Mouse (Mus musculus) mouse trophoblast stem cell (cell line): ENCODE measurements around the gene Serpind1.

Experiments used
- in situ Hi-C, 2 experiments: fragments of 300-500 bp; cut with MseI, MboI; formaldehyde crosslinking; loops; 2 replicates in 1 of 2; 3 replicates in 1 of 2; pipeline ENCODE4 v1.15.1; 2025

Serpind1 gene

DNA sequence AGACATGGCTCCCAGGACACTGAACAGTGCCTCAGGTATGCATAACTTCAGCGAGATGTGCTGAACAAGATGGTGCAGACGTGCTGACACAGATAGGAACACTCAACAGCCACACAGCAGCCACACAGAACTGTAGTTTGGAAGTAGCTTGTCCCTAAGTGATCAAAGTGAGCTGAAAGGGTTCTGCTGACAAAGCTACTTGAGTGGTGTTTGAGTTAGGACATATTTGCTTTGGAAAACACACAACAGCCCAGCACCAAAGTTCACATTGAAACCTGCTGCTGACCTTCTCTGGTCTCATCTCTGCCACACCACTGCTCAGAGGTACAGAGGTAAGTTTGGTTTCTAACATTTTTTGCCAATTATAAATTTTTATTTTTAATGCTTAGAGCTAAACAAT is at the start of gene Serpind1:
Serpind1 (plus strand) TSS at position 256 of the 400 bp plus-strand sequence.
- in situ Hi-C loops = no loop called here

DNA sequence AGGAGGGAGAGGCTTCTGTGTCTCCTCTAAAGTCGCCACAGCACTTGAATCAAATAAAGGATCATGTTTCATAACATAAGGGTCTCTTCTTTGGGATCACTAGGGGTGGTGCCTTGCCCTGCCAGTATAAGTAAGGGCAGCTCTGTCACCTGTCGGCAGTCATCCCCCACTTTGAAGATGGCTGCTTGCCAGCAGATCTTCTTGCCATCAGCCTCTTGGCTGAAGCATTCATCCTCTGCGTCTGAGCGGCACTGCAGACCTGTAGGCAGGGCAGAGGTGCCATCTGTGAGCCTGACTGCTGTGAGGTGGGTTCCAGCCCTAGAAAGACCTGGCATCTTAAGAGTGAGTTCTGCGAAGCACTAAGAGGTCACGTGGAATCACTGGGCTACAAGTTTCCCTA is 48.0 kb upstream of the Serpind1 start:
- in situ Hi-C loops = no loop called here

DNA sequence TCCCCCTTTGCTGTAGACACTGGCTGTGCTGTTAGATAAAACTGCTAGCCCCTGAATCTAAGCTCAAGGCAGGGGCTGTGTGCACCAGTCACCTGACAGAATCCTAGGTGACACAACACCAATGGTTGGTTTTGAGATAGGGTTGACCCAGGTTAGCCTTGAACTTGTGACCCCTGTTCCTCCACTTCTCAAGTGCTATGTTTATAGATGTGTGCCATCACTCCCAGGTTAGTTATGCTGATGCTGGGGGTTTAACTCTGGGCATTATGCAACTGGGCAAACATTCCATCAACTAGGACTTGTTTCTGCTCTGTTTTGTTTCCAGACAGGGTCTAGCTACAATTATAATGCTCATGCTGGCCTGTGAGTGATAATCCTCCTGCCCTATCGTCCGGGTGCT is 44.1 kb upstream of the Serpind1 start:
- in situ Hi-C loops = no loop called here

DNA sequence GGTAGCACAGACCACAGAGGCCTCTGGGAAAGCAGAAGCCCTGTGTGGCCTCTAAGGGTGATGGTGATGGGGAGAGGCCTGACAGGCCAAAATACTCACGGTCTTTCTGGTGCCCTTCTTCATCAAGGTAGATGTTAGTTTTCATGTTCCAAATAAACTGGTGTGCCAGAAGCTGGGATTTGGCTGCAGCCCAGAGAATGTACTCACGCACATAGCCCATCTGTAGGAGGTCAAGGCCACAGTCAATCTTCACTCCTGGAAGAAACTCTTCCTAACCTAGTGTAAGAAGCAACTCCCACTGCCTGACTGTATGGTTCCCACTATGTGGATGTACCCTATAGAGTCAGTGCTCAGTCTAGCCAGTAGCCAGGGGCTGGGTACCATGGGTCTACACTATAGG is 40.2 kb upstream of the Serpind1 start:
- in situ Hi-C loops = no loop called here

DNA sequence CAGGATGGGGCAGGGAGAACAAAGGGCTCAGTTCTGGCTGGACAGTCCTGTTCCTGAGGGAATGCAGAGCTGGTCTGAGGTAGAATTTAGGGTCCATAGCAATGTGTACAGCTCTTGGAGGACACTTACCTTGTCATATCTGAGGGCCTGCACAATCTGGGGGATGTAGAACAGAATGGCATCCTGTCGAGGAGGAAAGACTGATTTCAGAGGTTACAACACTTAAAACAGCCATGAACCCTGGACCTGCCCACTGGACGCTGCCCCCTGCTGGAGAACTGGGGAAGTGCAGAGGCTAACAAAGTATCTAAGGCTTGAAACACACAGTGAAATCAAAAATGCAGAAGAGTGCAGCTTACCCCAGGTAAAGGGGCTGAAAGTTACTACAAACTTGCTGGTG is 38.4 kb upstream of the Serpind1 start:
- in situ Hi-C loops = no loop called here

DNA sequence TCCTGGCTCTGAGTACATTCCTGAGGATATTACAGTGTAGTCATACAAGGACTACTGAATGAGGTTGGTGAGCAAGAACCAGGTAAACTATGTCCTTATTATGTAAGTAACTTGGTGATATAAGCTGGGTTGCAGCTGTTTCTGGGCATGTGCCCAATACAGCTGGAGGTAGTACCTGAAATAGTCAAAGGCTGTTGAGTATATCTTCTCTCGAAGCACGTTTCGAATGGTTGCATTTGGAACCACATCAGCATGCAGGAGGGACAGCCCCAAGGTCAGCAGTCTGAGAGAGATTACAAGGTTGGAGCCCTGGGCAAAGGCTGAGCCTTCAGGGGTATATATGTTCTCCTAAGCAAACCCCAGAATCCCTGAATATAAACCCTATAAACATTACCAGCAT is 30.4 kb upstream of the Serpind1 start:
- in situ Hi-C loops = no loop called here

DNA sequence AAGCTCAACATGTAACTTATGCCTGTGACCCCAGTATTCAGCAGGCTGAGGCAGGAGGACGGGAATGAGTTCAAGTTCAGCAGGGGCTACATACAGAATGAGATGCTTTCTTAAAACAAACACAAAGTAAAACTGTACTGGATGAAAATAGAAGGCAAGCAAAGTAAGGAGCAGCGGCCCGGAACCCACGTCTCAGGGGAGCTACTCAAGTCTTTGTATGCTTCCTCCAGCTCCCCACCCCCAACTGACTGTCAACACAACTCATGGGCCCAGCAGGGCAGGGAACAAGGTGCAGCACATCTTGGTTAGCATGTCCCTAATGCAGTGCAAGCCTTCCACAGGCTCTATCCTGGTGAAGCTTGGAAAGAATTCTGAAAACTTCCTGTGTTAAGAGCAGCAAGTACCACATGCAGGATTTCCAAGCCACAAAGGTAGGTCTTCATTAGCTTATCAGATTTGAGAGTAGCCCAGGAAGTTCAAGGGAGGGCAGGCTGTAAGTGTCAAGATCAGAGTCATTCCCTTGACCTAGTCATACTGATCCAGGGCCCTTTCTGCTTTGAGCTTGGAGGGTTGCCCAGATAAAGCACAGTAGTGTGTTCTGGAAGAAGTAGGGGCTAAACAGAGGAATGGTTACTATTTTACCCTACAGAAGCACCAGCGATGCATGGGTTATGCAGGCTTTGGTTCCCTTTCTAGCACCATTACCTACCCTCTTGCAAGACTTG is 27.5 kb upstream of the Serpind1 start:
- in situ Hi-C loops = no loop called here

DNA sequence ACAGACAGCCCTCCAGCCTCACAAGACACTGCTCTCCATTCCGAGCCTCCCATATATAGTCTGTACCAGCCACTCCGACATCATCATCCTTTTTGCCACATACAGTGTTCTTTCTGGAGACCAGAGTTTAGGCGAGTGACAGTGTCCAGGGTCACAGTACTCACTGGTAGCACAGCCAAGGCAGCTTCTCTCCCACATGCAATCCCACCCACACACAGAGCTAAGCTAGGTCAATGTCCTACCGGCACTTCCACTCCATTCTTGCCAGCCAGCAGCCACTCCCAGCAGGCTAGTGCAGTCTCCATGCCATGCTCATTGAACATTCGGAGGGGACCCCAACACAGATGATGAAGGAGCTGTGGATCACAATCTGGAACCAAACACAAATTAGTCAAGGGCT is 23.7 kb upstream of the Serpind1 start:
- in situ Hi-C loops = no loop called here

DNA sequence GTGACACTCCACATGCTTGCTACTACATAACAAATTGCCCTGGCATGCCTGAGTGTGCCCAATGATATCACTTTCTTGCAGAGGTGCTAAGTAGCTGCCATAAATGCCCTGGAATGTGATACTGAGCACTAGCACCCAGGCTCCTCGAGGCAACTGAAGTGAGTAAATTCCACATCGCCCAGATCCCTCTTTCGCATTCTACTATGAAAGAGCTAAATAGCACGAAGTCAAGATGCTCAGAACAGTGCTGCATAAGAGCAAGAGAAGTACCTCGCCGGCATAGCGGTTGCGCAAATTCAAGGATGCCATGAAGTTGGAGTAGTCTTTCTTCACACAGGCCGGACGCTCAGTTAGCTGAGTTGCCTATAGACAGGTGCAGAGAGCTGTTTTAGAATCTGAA is 22.1 kb upstream of the Serpind1 start:
- in situ Hi-C loops = no loop called here

DNA sequence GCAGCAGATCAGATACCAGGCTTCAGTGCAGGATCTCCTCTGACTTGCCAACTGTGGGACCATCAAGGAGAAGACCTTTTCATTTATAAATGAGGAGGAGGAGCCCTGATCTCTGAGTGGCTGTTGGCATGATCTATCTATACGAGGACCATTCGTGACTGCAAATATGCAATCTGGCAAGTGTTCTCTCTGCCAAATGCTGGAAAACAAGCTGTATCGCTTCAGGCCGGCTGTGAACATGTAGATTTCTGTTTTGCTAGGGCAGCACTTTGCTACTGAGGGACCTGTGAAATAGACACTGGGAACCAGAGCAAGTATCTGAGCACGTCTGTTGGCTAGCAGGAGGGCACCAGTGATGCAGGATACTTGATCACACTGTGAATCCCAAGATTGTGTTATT is 18.6 kb upstream of the Serpind1 start:
- in situ Hi-C loops = no loop called here

DNA sequence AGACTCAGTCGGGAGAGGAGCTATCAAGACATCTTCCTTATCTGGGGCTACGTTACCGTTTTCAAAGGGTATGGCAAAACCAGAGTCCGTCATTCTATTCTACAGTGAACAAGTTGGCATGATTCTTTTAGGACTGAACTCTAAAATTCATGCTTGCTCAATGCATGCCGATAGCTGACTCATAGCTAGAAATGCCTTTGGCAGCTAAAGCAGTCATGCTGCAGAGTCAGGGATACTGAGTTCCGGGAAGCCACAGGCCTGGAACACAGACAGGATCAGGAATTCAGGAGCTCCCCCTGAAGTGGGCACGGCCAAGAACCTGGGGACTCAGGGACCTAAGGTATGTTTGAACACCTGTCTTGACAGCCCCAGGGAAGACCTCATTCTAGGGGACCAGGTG is 14.6 kb upstream of the Serpind1 start:
- in situ Hi-C loops = no loop called here

DNA sequence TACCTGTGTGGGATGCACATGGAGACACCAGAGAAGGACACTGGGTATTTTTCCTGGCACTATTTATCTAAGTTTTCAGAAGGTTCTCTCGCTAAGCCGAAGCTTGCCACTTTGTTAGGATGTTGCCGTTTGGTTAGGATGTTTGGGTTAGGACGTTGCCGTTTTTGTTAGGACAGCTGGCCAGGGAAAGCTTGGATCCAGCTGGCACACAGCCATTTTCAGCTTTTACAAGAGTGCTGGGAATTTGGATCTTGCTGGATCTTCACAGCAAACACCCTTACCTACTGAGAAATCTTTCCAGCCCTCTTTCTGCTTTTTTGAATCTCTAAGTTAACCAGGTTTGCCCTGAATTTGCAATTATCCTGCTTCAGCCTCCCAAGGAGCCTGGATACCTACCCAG is 9.7 kb upstream of the Serpind1 start:
- in situ Hi-C loops = no loop called here

DNA sequence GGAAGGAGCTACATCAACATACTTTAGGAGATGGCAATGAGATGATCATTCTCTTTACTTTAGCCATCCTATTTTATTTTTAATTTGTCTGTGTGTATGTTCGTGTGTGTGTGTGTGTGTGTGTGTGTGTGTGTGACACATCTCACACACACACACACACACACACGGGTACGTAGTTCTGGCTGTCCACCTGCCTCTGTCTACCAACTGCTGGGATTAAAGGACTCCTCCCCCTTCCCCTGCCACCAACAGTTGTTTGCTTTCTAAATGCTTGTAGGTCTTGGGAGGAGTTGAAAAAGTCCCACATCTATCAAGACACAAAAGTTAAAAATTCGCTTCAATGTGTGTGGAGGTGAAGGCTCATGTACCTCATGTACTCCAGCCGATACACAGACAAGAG is 6.4 kb upstream of the Serpind1 start:
- in situ Hi-C loops = no loop called here

DNA sequence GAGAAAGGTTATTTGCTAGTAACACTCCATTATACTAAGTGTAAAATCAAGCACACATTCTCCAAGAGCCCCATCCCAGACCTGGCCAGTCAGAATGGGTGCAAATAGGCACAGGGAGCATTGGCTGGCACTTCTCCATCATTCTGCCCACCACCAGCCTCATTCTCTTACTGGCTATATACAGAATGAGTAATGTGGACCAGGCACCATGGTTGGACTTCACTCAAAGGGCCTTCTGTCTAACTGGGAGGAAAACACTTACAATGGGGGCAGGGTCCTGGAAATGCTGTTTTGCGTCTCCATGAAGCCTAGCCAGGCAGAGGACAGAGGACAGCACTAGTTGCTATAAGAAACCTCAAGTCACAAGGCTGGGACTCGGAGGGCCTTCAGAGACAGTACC is 5.1 kb upstream of the Serpind1 start:
- in situ Hi-C loops = no loop called here

DNA sequence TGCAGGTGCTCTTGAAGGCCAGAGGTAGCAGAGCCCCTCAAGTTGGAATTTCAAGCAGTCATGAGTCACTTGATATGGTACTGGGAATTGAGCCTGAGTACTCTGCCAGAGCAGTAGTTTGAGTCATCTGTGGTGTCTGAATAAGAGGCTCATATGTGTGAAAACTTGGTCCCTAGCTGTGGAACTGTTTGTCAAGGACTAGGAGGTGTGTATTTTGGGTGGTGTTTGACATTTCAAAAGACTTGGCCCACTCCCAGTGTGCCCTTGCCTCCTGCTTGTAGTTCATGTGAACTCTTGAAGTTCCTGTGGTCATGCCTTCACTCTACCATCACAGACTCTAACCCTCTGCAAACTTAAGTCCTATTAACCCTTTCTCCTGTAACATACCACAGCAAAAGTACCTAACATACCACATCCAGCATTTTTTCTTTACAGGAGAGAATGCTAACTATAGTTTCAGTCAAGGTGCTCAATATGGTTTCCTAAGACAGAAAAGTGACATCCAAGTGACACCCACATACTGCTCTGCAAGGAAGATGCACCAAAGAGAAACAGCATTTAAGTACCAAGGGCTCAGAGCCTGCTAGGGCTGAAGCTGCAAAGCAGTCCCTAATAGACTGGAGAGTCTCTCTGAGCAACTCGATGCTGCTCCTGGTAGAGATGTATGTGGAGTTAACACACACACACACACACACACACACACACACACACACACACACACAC is 1.2 kb upstream of the Serpind1 start:
- in situ Hi-C loops = no loop called here

DNA sequence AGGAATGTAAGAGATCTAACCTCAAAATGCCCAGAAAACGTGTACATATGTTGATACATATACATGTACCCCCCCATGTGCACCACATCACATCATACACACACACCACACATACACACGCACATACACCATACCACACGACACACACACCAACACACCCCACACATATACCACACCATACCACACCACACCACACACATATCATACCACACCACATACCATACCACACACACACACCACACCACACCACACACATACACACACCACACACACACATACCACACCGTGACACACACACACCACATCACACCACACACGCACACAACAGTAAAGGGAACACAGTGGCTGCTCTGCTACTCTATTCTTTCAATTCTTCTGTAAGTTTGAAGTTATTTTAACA is 684 bp downstream of the Serpind1 start:
- in situ Hi-C loops = no loop called here

DNA sequence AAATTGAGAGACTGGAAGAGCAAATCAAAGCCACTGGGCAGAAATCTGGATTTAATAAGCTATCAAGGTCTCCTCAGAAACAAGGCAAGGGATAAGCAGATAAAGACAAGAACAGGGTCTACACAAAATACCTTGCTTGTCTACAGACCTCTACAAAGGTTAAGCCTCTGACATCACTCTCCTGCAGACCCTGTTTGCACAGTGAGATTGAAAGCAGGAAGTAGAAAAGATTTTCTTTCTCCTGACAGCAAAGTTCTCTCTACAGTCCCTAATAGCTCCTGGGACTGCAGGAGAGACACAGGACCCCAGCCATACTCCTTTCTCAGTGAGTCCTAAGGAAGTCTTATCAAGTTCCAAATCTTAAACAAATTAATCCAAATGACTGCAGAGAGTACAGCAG is 3.4 kb downstream of the Serpind1 start:
- in situ Hi-C loops = no loop called here

DNA sequence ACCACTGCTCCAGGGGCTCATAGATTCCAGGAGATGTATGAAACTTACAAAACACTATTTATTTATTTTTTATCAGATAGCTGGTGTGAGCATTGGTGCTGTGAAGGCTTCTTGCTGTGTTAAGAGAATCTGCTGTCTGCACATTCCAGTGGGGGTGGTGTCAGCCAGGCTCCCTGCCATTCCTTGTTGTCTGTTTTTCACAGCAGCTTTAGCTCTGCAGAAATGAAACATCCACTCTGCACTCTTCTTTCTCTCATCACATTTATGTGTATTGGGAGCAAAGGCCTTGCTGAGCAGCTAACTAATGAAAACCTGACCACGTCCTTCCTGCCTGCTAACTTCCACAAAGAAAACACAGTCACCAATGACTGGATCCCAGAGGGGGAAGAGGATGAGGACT is 4.9 kb downstream of the Serpind1 start:
- in situ Hi-C loops = no loop called here

DNA sequence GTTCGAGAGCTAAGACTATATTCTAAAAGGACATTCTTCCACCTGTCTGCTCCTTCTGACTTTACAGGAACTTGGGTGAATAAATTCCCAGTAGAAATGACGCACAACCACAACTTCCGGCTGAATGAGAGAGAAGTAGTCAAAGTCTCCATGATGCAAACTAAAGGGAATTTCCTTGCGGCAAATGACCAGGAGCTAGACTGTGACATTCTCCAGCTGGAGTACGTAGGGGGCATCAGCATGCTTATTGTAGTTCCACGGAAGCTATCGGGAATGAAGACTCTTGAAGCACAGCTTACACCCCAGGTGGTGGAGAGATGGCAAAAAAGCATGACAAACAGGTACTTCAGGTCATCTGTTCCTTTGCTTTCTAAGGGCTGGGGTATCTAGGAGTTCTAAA is 8.5 kb downstream of the Serpind1 start:
- in situ Hi-C loops = no loop called here

DNA sequence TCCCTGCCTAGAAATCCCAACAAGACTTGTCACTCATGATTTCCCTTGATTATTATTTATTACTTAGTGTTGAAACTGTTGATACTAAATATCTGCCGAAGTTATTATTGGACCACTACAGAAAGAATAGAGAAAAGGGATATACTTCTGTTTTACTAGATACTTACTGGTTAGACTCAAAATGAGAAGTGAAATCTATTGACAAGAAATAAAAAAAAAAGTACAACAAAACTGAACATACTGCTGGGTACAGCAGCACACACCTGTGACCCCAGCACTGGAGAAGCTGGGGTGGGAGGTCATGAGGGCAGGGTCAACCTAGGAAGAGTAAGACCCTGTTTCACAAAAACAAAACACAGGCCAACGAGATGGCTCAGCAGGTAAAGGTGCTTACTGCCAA is 9.5 kb downstream of the Serpind1 start:
- in situ Hi-C loops = no loop called here

DNA sequence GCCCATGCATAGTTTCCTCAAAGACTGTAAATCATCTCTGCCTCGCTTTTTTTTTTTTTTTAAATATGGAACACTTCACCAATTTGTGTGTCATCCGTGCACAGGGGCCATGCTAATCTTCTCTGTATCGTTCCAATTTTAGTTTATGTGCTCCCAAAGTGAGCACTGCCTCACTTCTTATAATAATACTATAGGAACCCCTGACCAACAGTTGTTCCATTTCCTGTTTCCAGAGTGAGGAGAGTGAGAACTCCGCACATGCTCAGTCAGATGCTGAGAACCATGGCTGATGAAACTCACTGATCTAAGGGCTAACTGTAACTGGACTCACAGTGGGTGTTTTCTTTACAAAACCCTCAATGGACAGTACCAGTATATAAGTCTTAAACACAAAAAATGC is 10.7 kb downstream of the Serpind1 start:
- in situ Hi-C loops = no loop called here

DNA sequence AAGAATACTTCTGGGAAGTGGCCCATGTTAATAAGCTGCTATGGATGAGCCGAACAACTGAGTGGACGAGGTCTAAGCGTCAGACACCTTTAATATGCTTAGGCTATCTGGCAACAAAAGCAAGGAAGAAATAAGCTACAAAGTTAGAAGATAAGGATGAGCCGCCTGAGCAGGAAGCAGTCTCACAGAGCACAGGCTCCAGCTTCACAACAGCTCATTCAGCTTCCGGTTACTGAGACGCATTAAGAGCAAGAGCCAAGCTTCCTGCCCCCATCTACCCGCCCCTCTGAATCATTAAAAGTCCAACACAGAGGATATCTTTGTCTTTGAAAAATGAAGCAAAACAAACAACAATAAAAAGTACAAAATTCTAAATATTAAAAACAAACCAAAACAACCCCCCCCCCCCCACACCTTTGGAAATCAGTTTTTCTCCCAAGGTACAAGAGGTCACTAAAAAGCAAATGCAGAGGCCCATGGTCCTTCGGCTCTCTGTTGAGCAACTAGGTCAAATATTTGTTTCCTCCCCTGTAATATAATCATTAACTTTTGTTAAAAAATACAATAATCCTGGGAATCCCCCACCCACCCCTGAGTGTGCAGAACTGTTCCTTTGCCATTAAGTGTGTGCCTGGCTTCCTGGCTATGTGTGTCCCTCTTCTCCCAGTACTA is 14.1 kb downstream of the Serpind1 start:
- in situ Hi-C loops = no loop called here

DNA sequence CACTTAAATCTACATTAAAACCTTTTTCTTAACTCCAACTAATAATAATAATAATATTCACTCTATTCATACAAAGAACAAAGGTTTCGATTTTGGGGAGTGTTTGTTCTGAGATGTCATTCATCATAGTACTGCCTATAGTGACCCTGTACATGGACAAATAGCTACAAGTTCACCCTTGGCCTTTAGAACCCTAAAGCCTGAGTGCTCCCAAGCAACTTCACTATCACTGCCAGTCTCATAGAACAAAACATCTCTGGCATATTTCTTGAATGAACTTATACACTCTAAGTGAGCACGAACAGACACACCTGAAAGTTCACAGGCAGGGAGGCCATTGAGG is 14.6 kb downstream of the Serpind1 start:
- in situ Hi-C loops = no loop called here
